Mouse (Mus musculus) heart, postnatal 0 days (tissue): ENCODE measurements around the gene St6galnac5.

Experiments
- CTCF ChIP-seq: IDR thresholded peaks from 2 replicates; pipeline ENCODE4 v1.5.1; 2016; ENCODE audit warnings: antibody characterized with exemption, control low read depth, low read depth
- EP300 ChIP-seq: IDR thresholded peaks from 2 replicates; pipeline ENCODE4 v1.6.1; 2016; ENCODE audit warnings: antibody characterized with exemption, low read depth

DNA sequence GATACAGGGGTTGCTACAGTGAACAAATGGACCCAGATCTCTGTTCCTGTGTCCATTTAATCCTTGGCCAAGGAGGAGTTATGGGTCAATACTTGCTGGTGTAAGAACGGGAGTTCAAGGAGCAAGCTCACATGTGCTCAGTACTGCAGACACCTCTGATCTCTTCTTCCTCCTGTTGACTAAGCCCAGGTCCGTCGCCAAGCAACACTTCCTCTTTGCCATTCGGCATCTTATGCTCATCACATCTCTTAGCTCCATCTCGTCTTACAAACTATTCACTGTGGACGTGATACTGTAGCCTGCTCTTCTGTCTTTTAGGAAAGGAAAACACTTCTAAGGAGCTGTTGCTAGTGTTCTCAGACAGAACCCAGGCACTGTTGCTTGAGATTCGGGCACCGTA is 64.5 kb downstream of the St6galnac5 start:
- no peak for TF ChIP-seq EP300
- TF ChIP-seq CTCF, result no peak
